Mouse (Mus musculus) hindbrain, embryonic 12.5 days (tissue): ENCODE measurements at regions not wholly inside any gene's neighbourhood (a gene's known extent, or its start where the extent isn't known, plus 50 kb on each side); places are given as distances from the start of the nearest gene placed in this dataset.
"Not testable (repeated sequence)": the region's sequence is repeated elsewhere in the genome, so short reads cannot be mapped to it uniquely, and the experiment has no call there.

Source experiments
- ATAC-seq: fragments of 200-750 bp; cut with Nextera tagmentation; 2 replicates; pipeline ENCODE4 v1.8.0; 2017; ENCODE audit warnings: moderate TSS enrichment; ENCODE audit not compliant: low FRiP score
- H3K27ac ChIP-seq: fragments of 300-500 bp; sonication (generic); 2 replicates; pipeline ENCODE4 v1.5.1; 2016; ENCODE audit warnings: mild to moderate bottlenecking
- H3K27me3 ChIP-seq: fragments of 300-500 bp; sonication (generic); 2 replicates; pipeline ENCODE4 v1.6.1; 2016; ENCODE audit warnings: mild to moderate bottlenecking
- H3K36me3 ChIP-seq: fragments of 300-500 bp; sonication (generic); 2 replicates; pipeline ENCODE4 v1.6.1; 2016; ENCODE audit warnings: mild to moderate bottlenecking
- H3K4me1 ChIP-seq: fragments of 300-500 bp; sonication (generic); 2 replicates; pipeline ENCODE4 v1.6.1; 2016
- H3K4me2 ChIP-seq: fragments of 300-500 bp; sonication (generic); replicated peaks from 2 replicates; pipeline ENCODE4 v1.6.1; 2016; ENCODE audit warnings: mild to moderate bottlenecking
- H3K4me3 ChIP-seq: fragments of 300-500 bp; sonication (generic); 2 replicates; pipeline ENCODE4 v1.5.1; 2016; ENCODE audit warnings: mild to moderate bottlenecking
- H3K9ac ChIP-seq: fragments of 300-500 bp; sonication (generic); 2 replicates; pipeline ENCODE4 v1.6.1; 2016; ENCODE audit warnings: mild to moderate bottlenecking, moderate library complexity
- H3K9me3 ChIP-seq: fragments of 300-500 bp; sonication (generic); replicated peaks from 2 replicates; pipeline ENCODE4 v1.6.1; 2016; ENCODE audit warnings: mild to moderate bottlenecking

DNA sequence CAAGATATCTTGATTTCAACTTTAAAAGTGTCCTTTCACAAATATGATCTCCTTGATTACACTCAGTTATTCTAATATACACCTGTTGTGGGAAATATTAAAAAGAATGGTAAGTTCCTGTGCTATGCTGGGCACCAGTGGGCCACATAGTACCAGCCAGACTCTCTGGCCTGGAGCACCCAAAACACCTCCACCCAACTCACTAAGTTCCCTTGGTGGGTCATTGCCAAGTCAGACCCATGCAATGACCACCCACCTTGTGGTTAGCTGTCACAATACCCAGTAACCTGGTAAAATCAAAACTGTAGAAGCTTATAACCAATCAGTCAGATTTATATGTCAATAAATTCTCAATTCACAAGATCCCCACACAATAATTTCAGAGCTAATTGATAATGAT is 67.1 kb upstream of the Vrk2 start:
- Histone ChIP-seq H3K4me1 (no peaks in the 10 kb centered on the region), H3K27me3 (no peaks in the 10 kb centered on the region), H3K9me3 (no peaks in the 10 kb centered on the region), H3K4me3 (no peak overlapping the region), H3K9ac (no peak overlapping the region), H3K36me3 (no peaks in the 10 kb centered on the region), H3K4me2 (no peak overlapping the region), H3K27ac (no peak overlapping the region)
- no peak for ATAC-seq

DNA sequence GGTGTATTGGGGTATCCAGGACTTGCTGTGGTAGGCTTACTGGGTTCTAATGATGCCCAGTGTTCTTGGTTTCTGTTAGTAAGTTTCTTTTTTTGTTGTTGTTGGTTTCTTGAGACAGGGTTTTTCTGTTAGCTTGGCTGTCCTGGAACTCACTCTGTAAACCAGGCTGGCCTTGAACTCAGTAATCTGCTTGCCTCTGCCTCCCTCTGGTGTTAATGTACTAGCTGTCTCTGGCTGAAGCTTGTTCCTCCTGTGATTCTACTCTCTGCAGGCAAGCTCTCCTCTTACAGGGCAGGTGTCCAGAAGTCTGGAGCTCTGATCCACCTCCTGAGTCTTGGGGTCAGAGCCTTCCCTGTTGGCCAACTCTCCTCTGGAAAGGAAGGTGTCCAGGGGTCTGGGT is 55.4 kb upstream of the Vrk2 start:
- ATAC-seq, result not testable (repeated sequence)

More for the DNA sequence above, 55.4 kb upstream of the Vrk2 start:
- not testable (repeated sequence) for H3K27ac ChIP-seq, H3K4me2 ChIP-seq, H3K4me1 ChIP-seq, H3K4me3 ChIP-seq, H3K9me3 ChIP-seq, H3K27me3 ChIP-seq, H3K36me3 ChIP-seq, H3K9ac ChIP-seq
